Mouse (Mus musculus) midbrain, postnatal 0 days (tissue): ENCODE data around the gene Prr15. TPM values are rescaled to one million over a fixed set of nuclear protein-coding genes. Genes with fewer than 3 reads are reported as not detected.

ENCODE experiments used
- ATAC-seq: fragments of 200-750 bp; cut with Nextera tagmentation; 2 replicates; pipeline ENCODE4 v1.8.0; 2017; ENCODE audit warnings: moderate number of reproducible peaks, mild to moderate bottlenecking, moderate TSS enrichment, moderate library complexity; ENCODE audit not compliant: low FRiP score
- DNase-seq: peaks from one replicate; pipeline ENCODE4 v3.0.0-alpha.2; 2015; ENCODE audit warnings: low spot score
- H3K27ac ChIP-seq: fragments of 300-500 bp; sonication (generic); 2 replicates; pipeline ENCODE4 v1.5.1; 2014; ENCODE audit warnings: low read depth, mild to moderate bottlenecking, low read length, mixed read lengths
- H3K27me3 ChIP-seq: fragments of 300-500 bp; sonication (generic); 2 replicates; pipeline ENCODE4 v1.6.1; 2014; ENCODE audit warnings: low read length, control low read depth, mixed read lengths; ENCODE audit not compliant: insufficient read depth
- H3K36me3 ChIP-seq: fragments of 300-500 bp; sonication (generic); 2 replicates; pipeline ENCODE4 v1.6.1; 2014; ENCODE audit warnings: low read length, control low read depth, mixed read lengths; ENCODE audit not compliant: insufficient read depth
- H3K4me1 ChIP-seq: fragments of 300-500 bp; sonication (generic); 2 replicates; pipeline ENCODE4 v1.6.1; 2014; ENCODE audit warnings: mild to moderate bottlenecking, control low read depth, antibody characterized with exemption, low read length, mixed read lengths; ENCODE audit not compliant: insufficient read depth
- H3K4me2 ChIP-seq: fragments of 300-500 bp; sonication (generic); 2 replicates; pipeline ENCODE4 v1.6.1; 2014; ENCODE audit warnings: low read depth, mild to moderate bottlenecking, low read length, mixed read lengths; ENCODE audit not compliant: poor library complexity, severe bottlenecking
- H3K4me3 ChIP-seq: fragments of 300-500 bp; sonication (generic); 2 replicates; pipeline ENCODE4 v1.5.1; 2014; ENCODE audit warnings: low read depth, mild to moderate bottlenecking, low read length, moderate library complexity
- H3K9ac ChIP-seq: fragments of 300-500 bp; sonication (generic); replicated peaks from 2 replicates; pipeline ENCODE4 v1.6.1; 2014; ENCODE audit warnings: mild to moderate bottlenecking, low read length, moderate library complexity, mixed read lengths; ENCODE audit not compliant: poor library complexity, severe bottlenecking
- H3K9me3 ChIP-seq: fragments of 300-500 bp; sonication (generic); 2 replicates; pipeline ENCODE4 v1.6.1; 2016; ENCODE audit warnings: low read length, control low read depth
- CTCF ChIP-seq: IDR thresholded peaks from 2 replicates; pipeline ENCODE4 v1.5.1; 2016; ENCODE audit warnings: antibody characterized with exemption, mild to moderate bottlenecking
- WGBS: fragments of 180-500 bp; shearing (Covaris S2); extraction: QIAGEN DNeasy Blood & Tissue Kit; methylation state at CpG from one replicate; pipeline ENCODE4 v1.1.7; 2014; 5-methylcytosine and 5-hydroxymethylcytosine counted together
- polyA plus RNA-seq: library from polyadenylated mRNA; unstranded; fragments of >200 nt; fragmentation: Nextera tagmentation; extraction: Ambion mirVana; gene quantifications from 2 replicates; pipeline ENCODE4 v1.2.1, GENCODE M21; 2015
- total RNA-seq: library from RNA; depleted of rRNA; stranded (reverse); fragments of >200 nt; gene quantifications from 2 replicates; pipeline ENCODE4 v1.2.3, GENCODE M21; 2014

Gene Prr15
- total and polyA plus RNA-seq, 2 experiments from 2014 or later = 1.8 to 2.1 TPM

DNA sequence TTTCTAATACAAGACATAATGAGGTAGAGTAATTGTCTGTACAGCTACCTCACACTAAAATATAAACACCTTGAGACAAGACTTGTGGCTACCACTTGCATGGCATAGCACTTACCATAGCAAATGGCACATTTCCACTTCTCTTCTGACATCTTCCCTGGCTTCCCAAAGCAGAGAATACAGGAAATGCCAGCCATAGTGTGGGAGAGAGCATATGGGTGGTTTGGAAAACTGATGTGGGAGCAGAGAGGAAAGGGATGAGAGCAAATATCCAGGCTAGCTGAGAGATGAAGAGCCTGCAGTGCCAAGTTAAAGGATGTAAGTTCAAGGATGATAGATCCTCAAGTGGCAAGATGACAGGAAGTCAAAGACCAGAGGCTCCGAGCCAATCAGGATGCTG, 19.9 kb upstream of the Prr15 start:
- Histone ChIP-seq H3K4me3 (no peak overlapping the region), H3K9ac (no peak overlapping the region), H3K4me1 (no peaks in the 10 kb centered on the region), H3K27me3 (no peaks in the 10 kb centered on the region), H3K36me3 (no peaks in the 10 kb centered on the region), H3K9me3 (no peaks in the 10 kb centered on the region), H3K4me2 (no peak overlapping the region), H3K27ac (no peak overlapping the region)
- WGBS = 79% methylated on average over 1 of the region's 1 CpGs
- ATAC-seq = no peak
- no peak for TF ChIP-seq CTCF
- DNase-seq = no peak

DNA sequence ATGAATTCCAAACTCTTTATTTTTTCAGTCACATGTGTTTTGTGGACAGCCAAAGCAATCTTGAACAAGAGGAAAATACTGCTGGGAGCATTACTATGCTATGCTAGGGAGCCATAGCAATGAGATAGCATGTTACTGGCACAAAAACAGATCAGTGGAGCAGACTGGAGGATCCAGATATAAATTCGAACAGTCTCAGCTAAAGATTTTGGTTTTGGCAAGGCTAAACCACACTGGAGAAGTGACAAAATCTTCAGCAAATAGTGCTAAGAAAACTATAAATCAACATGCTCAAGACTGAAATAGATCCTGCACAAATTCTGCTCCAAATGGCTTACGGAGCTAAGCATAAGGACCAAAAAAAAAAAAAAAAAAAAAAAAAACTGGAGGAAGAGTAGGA, 12.6 kb upstream of the Prr15 start:
- Histone ChIP-seq H3K4me1 (no peaks in the 10 kb centered on the region), H3K9me3 (no peaks in the 10 kb centered on the region), H3K9ac (no peak overlapping the region), H3K4me2 (no peak overlapping the region), H3K4me3 (no peak overlapping the region), H3K27me3 (no peaks in the 10 kb centered on the region), H3K36me3 (no peaks in the 10 kb centered on the region), H3K27ac (no peak overlapping the region)
- 91% methylated on average over 2 of the region's 2 CpGs for WGBS
- TF ChIP-seq CTCF = no peak
- ATAC-seq (no peak), DNase-seq (no peak)

DNA sequence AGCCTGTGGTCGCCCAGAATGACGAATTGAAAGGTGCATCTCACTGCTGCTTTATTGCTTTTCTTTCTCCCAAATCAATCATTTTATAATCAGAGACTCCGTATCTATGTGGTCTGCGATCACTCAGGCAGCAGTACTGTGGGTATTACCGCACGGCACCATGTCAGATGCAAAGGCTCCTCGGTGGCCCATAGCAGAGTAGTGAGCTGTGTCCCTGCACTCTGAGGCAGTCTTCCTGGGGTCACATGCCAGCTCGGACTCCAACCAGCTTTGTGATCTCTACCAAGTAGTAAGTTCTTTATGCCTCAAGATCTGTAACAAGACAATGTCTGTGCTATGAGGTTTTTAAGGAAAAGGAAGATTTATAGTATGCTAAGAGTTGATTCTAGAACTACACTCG, 7.0 kb upstream of the Prr15 start:
- no peak overlapping the region for H3K9ac ChIP-seq
- no peak for DNase-seq
- no peak for ATAC-seq
- H3K27ac ChIP-seq = no peak overlapping the region
- H3K27me3 ChIP-seq = no peaks in the 10 kb centered on the region
- H3K4me3 ChIP-seq = no peak overlapping the region
- no peaks in the 10 kb centered on the region for H3K9me3 ChIP-seq
- H3K36me3 ChIP-seq = no peaks in the 10 kb centered on the region
- WGBS = 87% methylated on average over 9 of the region's 9 CpGs
- H3K4me1 ChIP-seq = no peaks in the 10 kb centered on the region
- TF ChIP-seq CTCF = no peak
- no peak overlapping the region for H3K4me2 ChIP-seq

DNA sequence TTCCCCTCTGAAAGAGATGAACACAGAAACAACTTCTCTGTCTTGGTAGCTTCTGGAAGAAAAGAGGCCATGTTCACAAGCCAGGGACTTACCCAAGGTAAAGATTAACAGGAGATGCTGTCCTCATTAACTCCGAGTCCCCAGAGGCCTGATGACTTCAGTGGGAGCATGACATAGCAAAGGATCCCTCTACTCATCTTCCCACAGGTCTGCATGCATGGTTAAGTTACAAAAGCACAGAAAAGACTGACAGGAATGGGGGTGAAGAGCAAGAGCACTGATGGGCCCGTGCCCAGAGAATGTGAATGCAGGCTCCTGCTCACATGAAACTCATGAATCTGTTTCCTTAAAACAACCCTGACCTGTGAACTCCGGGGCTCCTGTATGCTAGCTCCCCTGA, 6.4 kb upstream of the Prr15 start:
- Histone ChIP-seq H3K9ac (no peak overlapping the region), H3K4me2 (no peak overlapping the region), H3K27me3 (peaks cover 3% of the 10 kb centered on the region; the same call in 1 of the 2 replicates), H3K36me3 (no peaks in the 10 kb centered on the region), H3K4me1 (no peaks in the 10 kb centered on the region), H3K4me3 (no peak overlapping the region), H3K9me3 (no peaks in the 10 kb centered on the region), H3K27ac (no peak overlapping the region)
- WGBS = 71% methylated on average over 3 of the region's 3 CpGs
- no peak for TF ChIP-seq CTCF
- no peak for DNase-seq
- ATAC-seq = no peak

DNA sequence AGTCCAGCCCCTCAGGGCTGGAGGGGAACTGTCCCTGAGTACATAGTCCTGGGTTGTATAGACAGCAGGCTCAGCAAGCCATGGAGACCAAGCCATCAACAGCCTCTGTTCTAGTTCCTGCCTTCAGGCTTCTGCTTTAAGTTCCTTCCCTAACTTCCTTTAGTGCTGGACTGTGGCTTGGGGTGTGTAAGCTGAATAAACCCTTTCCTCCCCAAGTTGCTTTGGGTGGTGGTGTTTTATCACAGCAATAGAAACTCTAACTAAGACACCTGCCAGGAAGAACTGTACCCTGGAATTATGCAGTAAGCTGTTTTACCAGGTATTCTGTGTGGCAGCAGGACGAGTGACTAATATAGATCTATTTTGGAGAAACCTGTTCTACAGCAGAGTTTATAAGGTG, 5.4 kb upstream of the Prr15 start:
- TF ChIP-seq CTCF = no peak
- no peak for ATAC-seq
- WGBS = 90% methylated on average over 1 of the region's 1 CpGs

DNA sequence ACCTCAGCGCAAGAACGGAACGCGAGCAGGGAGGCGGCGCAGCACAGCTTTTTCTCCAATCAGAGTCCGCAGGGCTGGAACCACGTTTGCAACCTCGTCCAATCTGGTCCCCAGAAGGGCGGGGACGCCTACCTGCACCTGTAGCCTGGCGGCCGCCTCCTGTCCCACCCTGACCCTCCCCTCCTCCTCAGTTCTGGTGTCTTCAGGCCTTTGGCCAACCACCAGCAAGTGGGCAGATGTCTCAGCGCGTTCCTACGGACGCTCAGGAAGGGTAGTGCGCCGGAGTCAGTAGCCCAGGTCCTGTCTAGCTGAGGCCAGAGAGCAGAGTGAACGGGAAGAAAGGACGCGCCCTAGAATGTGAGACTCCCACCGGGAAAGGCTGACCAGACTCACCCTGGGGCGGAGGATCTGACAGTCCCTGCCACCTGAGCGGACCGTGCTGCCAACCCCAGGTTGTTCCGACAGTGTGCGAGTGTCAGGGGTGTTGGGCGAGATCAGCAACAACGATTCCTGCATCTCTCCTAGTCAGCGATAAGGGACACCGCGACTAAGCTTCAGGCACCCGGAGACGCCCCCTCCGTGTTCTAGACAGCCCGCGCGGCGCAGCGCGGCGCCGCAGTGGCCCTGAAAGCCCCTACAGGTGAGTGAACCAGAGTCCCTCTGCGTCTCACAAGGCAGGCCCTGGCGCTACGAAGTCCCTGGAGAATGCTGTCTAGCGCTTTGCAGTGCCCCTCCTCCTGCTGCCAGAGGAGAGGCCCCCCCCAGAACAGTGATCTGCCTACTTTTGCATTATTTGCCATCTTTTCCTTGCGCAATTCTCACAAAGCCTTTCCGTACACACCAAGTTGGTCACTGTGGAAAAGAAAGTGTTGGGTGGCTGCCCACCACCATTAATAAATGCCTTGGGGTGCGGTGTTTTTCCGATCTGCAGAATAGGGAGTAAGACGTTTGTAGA, 1.3 kb downstream of the Prr15 start:
- DNase-seq (peak; percentile 69), ATAC-seq (peak; percentile 84)
- H3K9me3 ChIP-seq = no peaks in the 10 kb centered on the region
- H3K4me2 ChIP-seq = peak overlapping the region; percentile 97
- H3K4me3 ChIP-seq = peak overlapping the region; percentile 50
- H3K36me3 ChIP-seq = no peaks in the 10 kb centered on the region
- under 1% methylated on average over 52 of the region's 53 CpGs for WGBS
- peak overlapping the region; percentile 44; the same call in 1 of the 2 replicates for H3K9ac ChIP-seq
- no peak overlapping the region for H3K27ac ChIP-seq
- TF ChIP-seq CTCF = no peak; the same call in 1 of the 2 replicates
- peaks cover 51% of the 10 kb centered on the region for H3K27me3 ChIP-seq
- H3K4me1 ChIP-seq = peaks cover 6% of the 10 kb centered on the region; the same call in 1 of the 2 replicates

More for the DNA sequence above, 5.4 kb upstream of the Prr15 start:
- Histone ChIP-seq H3K4me2 (no peak overlapping the region), H3K4me3 (no peak overlapping the region), H3K27ac (no peak overlapping the region), H3K4me1 (no peaks in the 10 kb centered on the region), H3K27me3 (peaks cover 14% of the 10 kb centered on the region; the same call in 1 of the 2 replicates), H3K9ac (no peak overlapping the region), H3K36me3 (no peaks in the 10 kb centered on the region), H3K9me3 (no peaks in the 10 kb centered on the region)
- DNase-seq = no peak
